Mouse (Mus musculus) ES-Bruce4 (cell line): ENCODE measurements around the gene C3ar1. TPM values are rescaled to one million over a fixed set of nuclear protein-coding genes. Genes with fewer than 3 reads are reported as not detected.

Experiments
- H3K27ac ChIP-seq: 2 replicates; pipeline ENCODE4 v1.5.1; 2012; ENCODE audit warnings: low read length, inconsistent platforms; ENCODE audit not compliant: insufficient read depth
- H3K27me3 ChIP-seq: 2 replicates; pipeline ENCODE4 v1.6.1; 2012; ENCODE audit warnings: mild to moderate bottlenecking, low read length, inconsistent platforms; ENCODE audit not compliant: control insufficient read depth, poor library complexity, insufficient read depth, severe bottlenecking
- H3K36me3 ChIP-seq: 2 replicates; pipeline ENCODE4 v1.6.1; 2012; ENCODE audit warnings: inconsistent platforms, mild to moderate bottlenecking, low read length, moderate library complexity; ENCODE audit not compliant: control insufficient read depth, poor library complexity, insufficient read depth, severe bottlenecking
- H3K4me1 ChIP-seq: one replicate; pipeline ENCODE4 v1.8.1; 2011; ENCODE audit warnings: low read length; ENCODE audit not compliant: control insufficient read depth, insufficient read depth
- H3K4me3 ChIP-seq: 2 replicates; pipeline ENCODE4 v1.5.1; 2011; ENCODE audit warnings: low read depth, mild to moderate bottlenecking, low read length
- H3K9ac ChIP-seq: 2 replicates; pipeline ENCODE4 v1.6.1; 2012; ENCODE audit warnings: low read depth, mild to moderate bottlenecking, inconsistent platforms; ENCODE audit not compliant: poor library complexity, severe bottlenecking
- H3K9me3 ChIP-seq: replicated peaks from 2 replicates; pipeline ENCODE4 v1.6.1; 2012; ENCODE audit warnings: mild to moderate bottlenecking, low read length, inconsistent platforms; ENCODE audit not compliant: control insufficient read depth, poor library complexity, insufficient read depth, severe bottlenecking
- CTCF ChIP-seq: IDR thresholded peaks from one replicate; pipeline ENCODE4 v1.8.1; 2011; ENCODE audit warnings: low read depth, low read length
- EP300 ChIP-seq: IDR thresholded peaks from 2 replicates; pipeline ENCODE4 v1.6.1; 2011; ENCODE audit warnings: low read depth, low read length; ENCODE audit not compliant: insufficient read depth
- POLR2A ChIP-seq: IDR thresholded peaks from one replicate; pipeline ENCODE4 v1.8.1; 2011; ENCODE audit warnings: low read length; ENCODE audit not compliant: insufficient read depth
- polyA plus RNA-seq: library from polyadenylated mRNA; stranded (reverse); fragments of >200 nt; gene quantifications from 2 replicates; pipeline ENCODE4 v1.2.4, GENCODE M21; 2011; ENCODE audit warnings: low read depth; ENCODE audit not compliant: missing spikeins, insufficient read depth, insufficient read length

C3ar1 gene
- polyA plus RNA-seq, result 0.15 TPM in 1 of 2 replicates, not detected in the other

- Histone ChIP-seq H3K9ac (no peak within 1 kb of the TSS), H3K27ac (no peak within 1 kb of the TSS), H3K9me3 (no peaks in the 10 kb centered on the region), H3K4me3 (no peak within 1 kb of the TSS), H3K27me3 (no peaks in the 10 kb centered on the region), H3K36me3 (no peaks in the 10 kb centered on the region), H3K4me1 (no peaks in the 10 kb centered on the region)
- TF ChIP-seq CTCF (no peak), POLR2A (no peak), EP300 (no peak)
Measured at GRCm38 (mm10) chr6:122855955-122856354, at the start of gene C3ar1. TSS of gene C3ar1 (minus strand) at chr6:122856161.

GRCm38 (mm10) chr6:122892442-122893049 is 36.6 kb upstream of the C3ar1 start:
- no peaks in the 10 kb centered on the region for H3K27me3 ChIP-seq
- TF ChIP-seq CTCF, result peak; percentile 76
- 0 out of 2 replicates have a peak, but pooled peaks have one; percentile 30 for TF ChIP-seq EP300
- no peak for TF ChIP-seq POLR2A
- no peak overlapping the region for H3K9ac ChIP-seq
- H3K36me3 ChIP-seq, result peaks cover 20% of the 10 kb centered on the region
- H3K9me3 ChIP-seq, result peaks cover 7% of the 10 kb centered on the region
- H3K27ac ChIP-seq, result no peak overlapping the region
- no peak overlapping the region for H3K4me3 ChIP-seq
- no peaks in the 10 kb centered on the region for H3K4me1 ChIP-seq

- H3K4me3 ChIP-seq, result no peak overlapping the region
- H3K36me3 ChIP-seq, result peaks cover 43% of the 10 kb centered on the region
- H3K9me3 ChIP-seq, result peaks cover 11% of the 10 kb centered on the region
- TF ChIP-seq POLR2A (no peak), EP300 (no peak), CTCF (no peak)
- H3K4me1 ChIP-seq, result no peaks in the 10 kb centered on the region
- H3K9ac ChIP-seq, result no peak overlapping the region
- no peak overlapping the region for H3K27ac ChIP-seq
- H3K27me3 ChIP-seq, result no peaks in the 10 kb centered on the region
Measured at GRCm38 (mm10) chr6:122889599-122889998, 33.6 kb upstream of the C3ar1 start.

GRCm38 (mm10) chr6:122883603-122884002 is 27.6 kb upstream of the C3ar1 start:
- Histone ChIP-seq H3K9me3 (peaks cover 11% of the 10 kb centered on the region), H3K4me1 (no peaks in the 10 kb centered on the region), H3K27me3 (no peaks in the 10 kb centered on the region), H3K27ac (no peak overlapping the region), H3K9ac (no peak overlapping the region), H3K36me3 (peaks cover 82% of the 10 kb centered on the region), H3K4me3 (no peak overlapping the region)
- no peak for TF ChIP-seq CTCF
- TF ChIP-seq EP300, result no peak
- no peak for TF ChIP-seq POLR2A

- no peak overlapping the region for H3K27ac ChIP-seq
- H3K27me3 ChIP-seq, result no peaks in the 10 kb centered on the region
- H3K9ac ChIP-seq, result no peak overlapping the region
- TF ChIP-seq EP300 (no peak), POLR2A (no peak), CTCF (no peak)
- H3K4me3 ChIP-seq, result no peak overlapping the region
- peaks cover 70% of the 10 kb centered on the region for H3K36me3 ChIP-seq
- H3K4me1 ChIP-seq, result no peaks in the 10 kb centered on the region
- no peaks in the 10 kb centered on the region for H3K9me3 ChIP-seq
Measured at GRCm38 (mm10) chr6:122881287-122881686, 25.3 kb upstream of the C3ar1 start.

GRCm38 (mm10) chr6:122879781-122880505 is 24.0 kb upstream of the C3ar1 start:
- no peak for TF ChIP-seq EP300
- TF ChIP-seq CTCF, result no peak
- no peak for TF ChIP-seq POLR2A
- Histone ChIP-seq H3K36me3 (peaks cover 66% of the 10 kb centered on the region), H3K4me1 (no peaks in the 10 kb centered on the region), H3K27ac (no peak overlapping the region), H3K27me3 (no peaks in the 10 kb centered on the region), H3K9ac (no peak overlapping the region), H3K4me3 (no peak overlapping the region), H3K9me3 (no peaks in the 10 kb centered on the region)
